Mouse (Mus musculus) E14TG2a.4 (cell line): Measurements from ENCODE around the gene Prdm1.

ENCODE experiments used
- H3K27me3 ChIP-seq: 2 replicates; pipeline ENCODE4 v1.6.1; 2014; ENCODE audit warnings: low read length, control low read depth; ENCODE audit not compliant: insufficient read depth
- H3K36me3 ChIP-seq: 2 replicates; pipeline ENCODE4 v1.6.1; 2014; ENCODE audit warnings: low read length, control low read depth; ENCODE audit not compliant: insufficient read depth
- H3K4me1 ChIP-seq: replicated peaks from 2 replicates; pipeline ENCODE4 v1.6.1; 2014; ENCODE audit warnings: low read depth, low read length, control low read depth
- H3K4me3 ChIP-seq: replicated peaks from 2 replicates; pipeline ENCODE4 v1.5.1; 2014; ENCODE audit warnings: mild to moderate bottlenecking, low read length
- H3K9me3 ChIP-seq: 2 replicates; pipeline ENCODE4 v1.6.1; 2014; ENCODE audit warnings: low read length, control low read depth
- CTCF ChIP-seq: conservative IDR thresholded peaks from 2 replicates; pipeline ENCODE4 v1.5.1; 2014; ENCODE audit warnings: low read length
- NANOG ChIP-seq: IDR thresholded peaks from 2 replicates; pipeline ENCODE4 v1.6.1; 2014; ENCODE audit warnings: borderline replicate concordance, low read length, mixed read lengths
- POU5F1 ChIP-seq: IDR thresholded peaks from 2 replicates; pipeline ENCODE4 v1.6.1; 2014; ENCODE audit warnings: low read length, borderline replicate concordance

Prdm1 gene

DNA sequence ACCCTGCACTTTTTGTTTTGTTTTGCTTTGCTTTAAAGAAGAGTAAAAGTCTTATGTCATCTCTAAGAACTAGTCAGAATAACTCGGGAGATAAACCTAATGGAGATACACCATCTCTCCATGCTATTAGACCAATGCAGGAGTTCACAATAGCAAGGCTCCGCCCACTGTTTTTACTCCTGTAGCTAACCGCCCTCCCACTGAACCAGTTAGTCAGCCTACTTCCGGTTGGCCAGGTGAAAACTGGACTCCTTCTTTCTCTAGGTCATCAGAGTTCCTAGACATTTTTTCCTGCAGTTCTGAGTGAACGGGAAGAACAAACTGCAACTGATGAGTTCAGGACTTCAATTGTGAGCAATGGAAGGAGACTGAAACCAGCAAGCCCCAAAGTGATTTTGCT lies 138.0 kb downstream of the Prdm1 start:
- Histone ChIP-seq H3K4me3 (peak overlapping the region; percentile 60), H3K36me3 (peaks cover 6% of the 10 kb centered on the region; the same call in 1 of the 2 replicates), H3K4me1 (peaks cover 84% of the 10 kb centered on the region), H3K27me3 (no peaks in the 10 kb centered on the region), H3K9me3 (no peaks in the 10 kb centered on the region)
- no peak for TF ChIP-seq CTCF
- no peak for TF ChIP-seq NANOG
- no peak for TF ChIP-seq POU5F1

DNA sequence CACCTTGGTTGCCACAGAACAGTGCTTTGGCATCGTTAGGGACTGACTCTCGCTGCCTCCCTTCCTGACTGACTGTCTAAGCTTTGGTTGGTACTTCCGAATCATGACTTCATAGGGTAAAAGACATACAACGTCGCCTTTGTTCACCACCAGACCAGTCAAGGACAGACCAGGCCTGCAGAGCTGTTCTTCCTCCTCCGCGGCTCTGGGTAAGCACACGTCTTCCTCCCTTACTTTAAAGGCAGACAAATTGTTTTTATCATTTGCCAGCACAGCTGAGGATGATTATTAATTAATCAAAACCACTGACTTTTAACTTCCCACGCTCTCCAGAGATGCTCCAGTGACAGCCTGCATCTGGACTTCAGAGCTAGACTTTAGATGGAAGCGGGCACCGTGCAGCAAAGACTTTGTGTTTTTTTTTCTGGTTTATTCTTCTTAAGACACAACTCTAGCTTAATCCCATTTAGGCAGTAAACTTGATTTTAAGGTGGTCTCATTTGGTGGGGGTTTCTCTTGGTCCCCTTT lies 139.5 kb downstream of the Prdm1 start:
- no peaks in the 10 kb centered on the region for H3K27me3 ChIP-seq
- H3K4me3 ChIP-seq: peak overlapping the region; percentile 60
- TF ChIP-seq NANOG (no peak), POU5F1 (no peak), CTCF (no peak)
- peaks cover 86% of the 10 kb centered on the region for H3K4me1 ChIP-seq
- no peaks in the 10 kb centered on the region for H3K36me3 ChIP-seq
- no peaks in the 10 kb centered on the region for H3K9me3 ChIP-seq
